Comparison of ENCODE assay signal across 21 mouse cellular contexts in the genomic region with DNA sequence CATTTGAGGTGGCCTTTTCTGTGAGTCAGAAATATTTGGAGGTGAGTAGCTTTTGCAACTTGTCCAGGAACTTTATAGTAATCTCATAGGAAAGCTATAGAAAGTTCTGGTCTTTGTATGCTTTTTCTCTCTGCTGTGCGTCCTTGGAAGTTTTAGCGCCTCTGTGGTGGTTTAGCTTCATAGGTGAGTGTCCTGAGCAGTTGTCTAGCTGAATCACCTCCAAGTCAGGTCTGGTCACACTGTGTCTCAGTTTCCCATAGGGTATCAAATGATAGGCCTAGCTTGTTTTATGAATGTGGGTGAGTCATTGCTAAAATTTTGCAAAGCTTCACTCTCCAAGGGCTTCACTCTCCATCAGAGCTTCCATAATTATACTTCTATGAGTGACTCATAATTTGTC. TPM values are rescaled to one million over a fixed set of nuclear protein-coding genes. Genes with fewer than 3 reads are reported as not detected.
DNase-seq lines count a peak whose midpoint lies in the region; ATAC-seq and TF ChIP-seq lines count a peak whose summit lies in the region.
"Had no signal": no experiment of that assay in that cellular context is flagged by ENCODE, and none has a peak within 500 bp of the region (broad histone marks: within the 10 kb centered on the region; RNA-seq: fewer than 3 reads in every experiment).

No protein-coding gene starts in this region.

- no peak overlapping the region for H3K9ac ChIP-seq in kidney, embryonic 16.5 days (replicated peaks; ENCODE audit: low read length)
- H3K9ac ChIP-seq: embryonic facial prominence, embryonic 12.5 days; forebrain, embryonic 13.5 days; forebrain, embryonic 15.5 days; forebrain, postnatal 0 days had no signal

- 82% methylated on average over 2 of the region's 2 CpGs for WGBS in kidney, embryonic 16.5 days

- no peak for TF ChIP-seq CTCF in C2C12 (IDR thresholded peaks at IDR 0.05; ENCODE audit: control insufficient read depth, insufficient read depth, insufficient read length)

- peak; percentile 48 for DNase-seq in heart, adult 11 months
- DNase-seq in heart, postnatal 36 days: no peak
- peak; percentile 32 for DNase-seq in 3T3-L1 (ENCODE audit: low read depth, low spot score)
- DNase-seq in layer of hippocampus, adult 9-11 months: no peak
- DNase-seq: adrenal gland, postnatal 10 days; adrenal gland, postnatal 36 days; B cell, adult 2 months; cerebellum, adult 11-12 months; cerebellum, adult 2 months; cerebellum, adult 9-10 months; cerebellum, postnatal 10 days; cerebellum, postnatal 25 days; forebrain, postnatal 0 days had no signal

- H3K36me3 ChIP-seq in C2C12 (ENCODE audit: control insufficient read depth, insufficient read depth): no peaks in the 10 kb centered on the region
- no peaks in the 10 kb centered on the region for H3K36me3 ChIP-seq in kidney, embryonic 16.5 days (ENCODE audit: insufficient read depth, low read length)
- H3K36me3 ChIP-seq: embryonic facial prominence, embryonic 10.5 days; embryonic facial prominence, embryonic 12.5 days; forebrain, embryonic 15.5 days had no signal

- H3K9me3 ChIP-seq in kidney, embryonic 16.5 days (ENCODE audit: low read length): no peaks in the 10 kb centered on the region
- H3K9me3 ChIP-seq: embryonic facial prominence, embryonic 10.5 days; embryonic facial prominence, embryonic 12.5 days; forebrain, embryonic 13.5 days; forebrain, embryonic 15.5 days had no signal

- no peak overlapping the region for H3K27ac ChIP-seq in kidney, embryonic 16.5 days (ENCODE audit: low read length)
- H3K27ac ChIP-seq: embryonic facial prominence, embryonic 10.5 days; embryonic facial prominence, embryonic 12.5 days; forebrain, embryonic 13.5 days; forebrain, embryonic 15.5 days had no signal

- H3ac ChIP-seq in C2C12 (ENCODE audit: control insufficient read depth, insufficient read length, low read depth): no peak overlapping the region

- no peak overlapping the region for H3K4me3 ChIP-seq in C2C12 (ENCODE audit: insufficient read depth, poor library complexity, severe bottlenecking)
- no peak overlapping the region for H3K4me3 ChIP-seq in kidney, embryonic 16.5 days (ENCODE audit: low read length)
- H3K4me3 ChIP-seq: embryonic facial prominence, embryonic 10.5 days; embryonic facial prominence, embryonic 12.5 days; forebrain, embryonic 13.5 days; forebrain, embryonic 15.5 days had no signal

- intact Hi-C loops in heart, postnatal 36 days (cut with DNase I): no loop called here

- no peaks in the 10 kb centered on the region for H3K79me2 ChIP-seq in C2C12 (ENCODE audit: control insufficient read depth, insufficient read depth)

- no peaks in the 10 kb centered on the region for H3K4me1 ChIP-seq in kidney, embryonic 16.5 days (ENCODE audit: insufficient read depth, low read length)
- H3K4me1 ChIP-seq: embryonic facial prominence, embryonic 12.5 days; forebrain, embryonic 13.5 days; forebrain, embryonic 15.5 days had no signal

- H3K79me3 ChIP-seq in C2C12 (ENCODE audit: low read depth): no peaks in the 10 kb centered on the region

- ATAC-seq in kidney, embryonic 16.5 days (ENCODE audit: low FRiP score, low TSS enrichment): no peak
- ATAC-seq: activated CD4-positive, CD25-positive, alpha-beta regulatory T cell, adult 4 months; forebrain, embryonic 13.5 days; forebrain, embryonic 15.5 days; forebrain, postnatal 0 days; Patski had no signal

- H3K27me3 ChIP-seq in C2C12 (ENCODE audit: control insufficient read depth, insufficient read depth, insufficient read length): no peaks in the 10 kb centered on the region
- no peaks in the 10 kb centered on the region for H3K27me3 ChIP-seq in kidney, embryonic 16.5 days (ENCODE audit: insufficient read depth, low read length)
- H3K27me3 ChIP-seq: embryonic facial prominence, embryonic 12.5 days; forebrain, embryonic 13.5 days; forebrain, embryonic 15.5 days; Patski had no signal

- H3K4me2 ChIP-seq in kidney, embryonic 16.5 days (replicated peaks; ENCODE audit: low read depth, low read length): no peak overlapping the region
- H3K4me2 ChIP-seq: embryonic facial prominence, embryonic 12.5 days; forebrain, embryonic 13.5 days; forebrain, embryonic 15.5 days had no signal

TF ChIP-seq in C2C12, 6 proteins besides CTCF, POLR2A, EP300 and RAD21:
- TF ChIP-seq MAX (IDR thresholded peaks at IDR 0.05) (no peak), MYOD1 (IDR thresholded peaks at IDR 0.05; ENCODE audit: control insufficient read depth, insufficient read length, low read depth) (peak; percentile 66), CEBPB (IDR thresholded peaks at IDR 0.05; ENCODE audit: low read depth) (no peak), FOSL1 (IDR thresholded peaks at IDR 0.05; ENCODE audit: insufficient read depth, low read length, poor library complexity, severe bottlenecking) (peak; percentile 45)

RNA-seq across cellular contexts. Expression of a gene that starts 31.5 kb away (rescaled TPM):
- total RNA-seq in heart, postnatal 36 days (2021): 10 to 100 TPM in 1 of 2 experiments, 1 to 10 TPM in 1; 7.5 to 12.5 TPM
- polyA plus RNA-seq in C2C12 (2012; fragmentation: generic; extraction: Trizol): 18.4 TPM
- 3.7 and 3.9 TPM in 2 replicates for polyA plus RNA-seq in kidney, embryonic 16.5 days (2015; fragmentation: Nextera tagmentation; extraction: Ambion mirVana)

Comparison
In these comparisons a context has a peak if more than half of its experiments do, and no peak if none do; other contexts are left out.
1. DNase-seq: peak in heart, adult 11 months (single experiment) and 3T3-L1 (single experiment); none in heart, postnatal 36 days (0 of 2) and layer of hippocampus, adult 9-11 months (single experiment).